Mouse (Mus musculus): ENCODE data around the gene Lhx2. TPM values are rescaled to one million over a fixed set of nuclear protein-coding genes. Genes with fewer than 3 reads are reported as not detected.

Lhx2 gene
- polyA plus RNA-seq, 1 experiment from 2014 or later = 19.6 TPM

DNA sequence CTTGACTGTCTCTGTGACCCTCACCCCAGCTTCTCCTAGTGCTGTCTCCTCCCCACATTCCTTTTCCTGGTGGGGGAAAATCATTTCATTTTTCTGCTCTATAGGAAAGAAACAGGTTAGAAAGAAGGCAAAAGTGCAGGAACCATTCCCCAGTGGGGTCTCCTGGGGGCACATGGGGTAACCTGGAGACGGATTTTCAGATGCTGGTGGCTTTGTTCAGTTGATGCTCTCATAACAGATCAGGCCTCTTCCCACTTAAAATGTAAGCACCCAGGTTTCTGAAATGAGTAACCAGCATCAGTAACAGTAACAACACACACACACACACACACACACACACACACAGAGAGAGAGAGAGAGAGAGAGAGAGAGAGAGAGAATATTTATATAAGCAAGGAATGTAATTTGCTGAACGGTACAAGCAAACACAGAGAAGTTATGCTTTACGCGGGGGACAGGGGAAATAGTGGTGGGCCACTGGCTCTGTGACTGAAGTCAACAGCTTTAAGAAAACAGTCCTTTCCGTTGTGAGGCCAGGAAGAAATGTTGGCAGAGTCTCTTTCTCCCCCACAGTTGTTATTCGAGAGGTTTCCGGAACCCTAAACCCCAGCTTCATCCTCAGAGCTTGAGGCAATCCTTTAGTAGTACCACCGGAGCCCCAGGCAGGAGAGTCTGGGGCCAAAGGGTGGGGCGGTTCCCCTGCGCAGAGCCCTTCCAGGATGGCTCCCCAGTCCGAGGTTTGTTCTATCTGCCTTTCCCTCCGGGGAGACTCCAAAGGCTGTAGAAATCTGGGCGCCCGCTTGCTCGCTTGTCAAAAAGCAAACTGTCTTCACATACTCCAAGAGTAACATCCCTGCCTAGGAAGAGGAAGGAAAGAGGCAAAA lies 8.0 kb downstream of the Lhx2 start:
- no peak overlapping the region for H3K9ac ChIP-seq
- H3K4me1 ChIP-seq = peaks cover 38% of the 10 kb centered on the region
- H3K27ac ChIP-seq (replicated peaks) = no peak overlapping the region
- H3K4me3 ChIP-seq (replicated peaks) = peak overlapping the region; percentile 36
- 3% methylated on average over 15 of the region's 15 CpGs for WGBS
- no peaks in the 10 kb centered on the region for H3K36me3 ChIP-seq
- ATAC-seq (ENCODE audit: insufficient number of reproducible peaks, low FRiP score, low TSS enrichment, low read depth) = no peak
- H3K4me2 ChIP-seq (replicated peaks) = peak overlapping the region; percentile 51
- H3K9me3 ChIP-seq (replicated peaks) = no peaks in the 10 kb centered on the region
- H3K27me3 ChIP-seq = peaks cover 97% of the 10 kb centered on the region

DNA sequence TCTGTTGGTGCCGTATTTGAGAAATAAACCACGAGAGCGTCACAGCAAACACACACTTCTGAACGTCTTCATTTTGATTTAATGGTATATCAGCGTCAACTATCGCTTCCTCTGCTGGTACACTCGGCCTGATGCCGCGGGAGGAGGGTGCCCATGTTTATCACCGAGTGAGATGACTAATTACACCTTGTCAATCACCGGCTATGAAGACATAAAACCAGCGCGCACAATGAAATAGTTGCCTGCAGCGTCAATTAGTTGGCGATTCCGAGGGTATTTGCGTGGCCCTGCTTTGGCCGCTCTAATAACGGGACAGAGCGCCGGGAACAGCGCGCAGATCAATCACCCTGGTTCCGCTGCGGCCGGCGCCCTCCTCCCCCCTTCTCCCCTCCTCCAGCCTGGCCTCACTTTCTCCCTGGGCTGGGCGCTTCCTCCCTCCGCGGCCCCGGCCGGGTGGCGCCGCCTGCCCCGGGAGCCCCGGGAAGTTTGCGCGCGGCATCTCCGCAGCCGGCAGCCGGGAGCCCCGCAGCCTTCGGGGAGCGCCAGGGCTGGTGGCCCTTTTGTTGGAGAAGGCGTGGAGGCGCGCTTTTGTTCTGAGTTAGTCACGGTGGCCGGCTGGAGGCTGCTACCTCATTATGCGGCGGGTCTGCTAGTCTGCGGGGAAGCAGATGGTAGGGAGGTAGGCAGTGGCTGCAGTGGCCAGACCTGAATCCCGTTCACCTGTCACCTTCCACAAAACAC lies 8.9 kb downstream of the Lhx2 start:
- Histone ChIP-seq H3K4me1 (peaks cover 41% of the 10 kb centered on the region), H3K9me3 (replicated peaks) (no peaks in the 10 kb centered on the region), H3K27ac (replicated peaks) (no peak overlapping the region), H3K36me3 (no peaks in the 10 kb centered on the region), H3K9ac (no peak overlapping the region), H3K4me3 (replicated peaks) (peak overlapping the region; percentile 36), H3K4me2 (replicated peaks) (peak overlapping the region; percentile 51), H3K27me3 (peaks cover 98% of the 10 kb centered on the region)
- ATAC-seq (ENCODE audit: insufficient number of reproducible peaks, low FRiP score, low TSS enrichment, low read depth) = no peak
- under 1% methylated on average over 54 of the region's 54 CpGs for WGBS

DNA sequence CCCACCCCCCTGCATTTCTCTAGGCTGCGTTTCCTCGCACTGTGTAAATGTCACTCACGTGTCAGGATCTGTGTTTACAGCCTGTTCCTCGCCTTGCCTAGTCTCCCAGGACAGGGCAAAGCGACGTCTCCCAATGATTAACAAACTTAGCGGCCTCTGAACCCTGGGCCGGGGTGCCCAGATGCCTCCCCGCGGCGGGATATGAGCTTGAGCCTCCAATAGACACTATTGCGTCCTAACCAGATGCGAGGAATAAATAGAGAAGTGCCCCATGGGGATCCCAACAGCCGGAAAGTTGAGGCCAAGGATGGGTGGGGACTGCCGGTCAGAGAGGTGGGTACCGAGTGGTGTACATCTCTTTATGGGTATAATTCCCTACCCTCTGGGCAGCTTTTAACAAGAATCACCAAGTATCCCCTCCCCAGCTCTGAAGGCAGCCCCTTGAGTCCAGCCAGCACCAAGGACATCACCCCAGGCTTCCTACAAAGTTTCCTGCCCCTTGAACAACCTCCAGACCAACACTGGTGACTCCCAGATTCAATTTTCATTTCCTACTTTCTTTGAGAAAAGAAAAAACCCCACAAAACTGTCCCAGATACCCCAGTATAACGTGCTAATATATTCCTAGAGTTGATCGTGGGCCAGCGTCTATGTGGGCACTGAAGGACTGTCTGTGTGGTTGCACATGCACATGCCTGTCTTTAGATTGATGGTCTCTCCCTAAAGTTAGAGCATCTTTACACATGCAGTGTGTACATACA lies 9.8 kb downstream of the Lhx2 start:
- H3K9me3 ChIP-seq (replicated peaks) = no peaks in the 10 kb centered on the region
- WGBS = 7% methylated on average over 19 of the region's 19 CpGs
- no peak overlapping the region for H3K9ac ChIP-seq
- peaks cover 99% of the 10 kb centered on the region for H3K27me3 ChIP-seq
- H3K4me3 ChIP-seq (replicated peaks) = 0 out of 2 replicates have a peak overlapping the region, but pooled peaks have one; percentile 36
- H3K4me2 ChIP-seq (replicated peaks) = peak overlapping the region; percentile 51; the same call in 1 of the 2 replicates
- no peak overlapping the region for H3K27ac ChIP-seq (replicated peaks)
- peaks cover 41% of the 10 kb centered on the region for H3K4me1 ChIP-seq
- ATAC-seq (ENCODE audit: insufficient number of reproducible peaks, low FRiP score, low TSS enrichment, low read depth) = no peak
- no peaks in the 10 kb centered on the region for H3K36me3 ChIP-seq

DNA sequence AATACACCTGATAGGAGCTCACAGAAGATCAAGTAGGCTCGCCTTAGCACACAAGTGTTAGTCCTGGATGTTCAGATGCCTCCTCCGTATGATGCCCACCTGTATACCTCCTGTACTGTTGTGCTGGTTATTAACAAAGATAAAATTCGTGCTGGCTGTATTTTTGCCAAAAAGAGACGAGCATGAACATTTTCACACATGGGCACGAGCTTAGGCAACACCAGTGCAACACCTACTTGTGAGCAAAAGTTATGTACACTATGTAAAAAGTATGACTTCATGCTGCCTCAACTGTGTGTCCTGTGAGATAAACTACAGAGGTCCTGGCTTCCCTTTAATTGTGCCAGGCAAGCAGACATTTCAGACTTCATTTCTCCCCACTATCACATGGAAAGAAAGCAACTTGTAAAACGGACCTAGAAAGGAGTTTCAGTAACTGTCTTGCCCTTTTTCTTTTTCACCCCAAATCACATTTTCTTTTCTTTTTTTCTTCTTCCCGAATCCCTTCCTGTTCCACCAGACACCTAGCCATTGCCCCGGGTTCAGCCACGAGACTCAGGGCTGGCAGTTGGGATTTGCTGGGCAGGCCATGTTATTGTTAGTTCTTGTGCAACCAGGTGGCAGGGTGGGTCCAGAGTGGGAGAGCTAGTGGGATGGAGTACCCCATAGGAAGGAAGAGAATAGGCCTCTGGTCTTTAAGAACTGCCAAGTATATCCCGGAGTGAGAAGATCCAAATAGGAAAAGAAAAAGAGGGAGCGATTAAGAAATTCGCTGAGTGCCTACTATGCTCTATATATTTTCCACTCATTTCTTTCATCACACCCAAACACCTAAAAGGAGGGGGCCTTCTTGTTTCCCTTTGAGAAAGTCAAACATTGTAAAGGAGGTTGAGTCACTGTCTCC lies 10.6 kb downstream of the Lhx2 start:
- H3K4me1 ChIP-seq = peaks cover 47% of the 10 kb centered on the region

DNA sequence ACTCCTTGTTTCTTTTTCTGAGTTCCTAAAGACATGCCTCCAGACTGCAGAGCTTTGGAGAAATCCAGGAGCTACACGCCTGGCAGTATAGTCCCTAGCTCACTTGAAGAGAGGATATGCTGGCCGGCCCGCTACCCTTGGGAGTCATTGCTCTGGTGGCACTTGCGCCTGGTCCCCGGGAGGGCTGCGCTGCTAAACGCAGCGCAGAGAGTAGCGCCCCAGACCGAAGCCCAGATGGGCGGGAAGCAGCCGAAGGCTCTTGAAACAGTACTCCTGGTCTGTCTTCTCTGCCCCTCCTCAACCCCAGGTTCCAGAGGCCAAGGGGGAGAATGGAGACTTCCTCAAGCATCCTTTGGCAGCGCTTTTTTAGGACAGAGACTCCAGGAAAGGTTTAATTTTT lies 11.3 kb downstream of the Lhx2 start:
- no peaks in the 10 kb centered on the region for H3K9me3 ChIP-seq (replicated peaks)
- peak overlapping the region; percentile 89 for H3K4me2 ChIP-seq (replicated peaks)
- peaks cover 53% of the 10 kb centered on the region for H3K4me1 ChIP-seq
- H3K27ac ChIP-seq (replicated peaks) = peak overlapping the region; percentile 1; the same call in 1 of the 2 replicates
- under 1% methylated on average over 13 of the region's 13 CpGs for WGBS
- peaks cover 100% of the 10 kb centered on the region for H3K27me3 ChIP-seq
- H3K4me3 ChIP-seq (replicated peaks) = peak overlapping the region; percentile 48
- no peaks in the 10 kb centered on the region for H3K36me3 ChIP-seq
- no peak for ATAC-seq (ENCODE audit: insufficient number of reproducible peaks, low FRiP score, low TSS enrichment, low read depth)
- no peak overlapping the region for H3K9ac ChIP-seq

More for the DNA sequence above, 10.6 kb downstream of the Lhx2 start:
- peak overlapping the region; percentile 48 for H3K4me3 ChIP-seq (replicated peaks)
- H3K9ac ChIP-seq = no peak overlapping the region
- peaks cover 100% of the 10 kb centered on the region for H3K27me3 ChIP-seq
- no peaks in the 10 kb centered on the region for H3K36me3 ChIP-seq
- 9% methylated on average over 12 of the region's 12 CpGs for WGBS
- no peaks in the 10 kb centered on the region for H3K9me3 ChIP-seq (replicated peaks)
- 0 out of 2 replicates have a peak overlapping the region, but pooled peaks have one; percentile 1 for H3K27ac ChIP-seq (replicated peaks)
- no peak for ATAC-seq (ENCODE audit: insufficient number of reproducible peaks, low FRiP score, low TSS enrichment, low read depth)
- peak overlapping the region; percentile 89 for H3K4me2 ChIP-seq (replicated peaks)

DNA sequence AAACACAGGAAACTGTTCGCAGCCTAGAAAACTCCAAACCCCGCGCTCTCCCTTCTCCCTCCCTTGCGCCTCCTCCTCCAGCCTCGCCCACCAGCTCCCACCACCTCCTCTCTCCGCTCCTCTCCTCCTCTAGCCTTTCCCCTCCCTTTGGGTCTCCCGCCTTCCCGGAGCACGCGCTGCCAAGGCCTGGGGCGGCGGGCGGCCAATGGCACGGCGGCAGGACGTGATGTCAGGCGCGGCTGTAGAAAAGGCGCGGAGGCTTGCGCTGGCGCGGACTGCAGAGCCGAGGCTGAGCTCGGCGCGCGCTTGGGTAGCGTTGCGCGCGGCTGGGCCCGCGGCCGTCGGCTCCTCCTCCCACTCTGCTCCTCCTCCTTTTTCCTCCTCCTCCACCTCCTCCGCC lies 11.7 kb downstream of the Lhx2 start:
- peak; percentile 91 for ATAC-seq (ENCODE audit: insufficient number of reproducible peaks, low FRiP score, low TSS enrichment, low read depth)
- 0% methylated on average over 36 of the region's 37 CpGs for WGBS
- no peaks in the 10 kb centered on the region for H3K36me3 ChIP-seq
- H3K4me3 ChIP-seq (replicated peaks) = peak overlapping the region; percentile 48
- H3K4me1 ChIP-seq = peaks cover 53% of the 10 kb centered on the region
- no peak overlapping the region for H3K9ac ChIP-seq
- peak overlapping the region; percentile 1; the same call in 1 of the 2 replicates for H3K27ac ChIP-seq (replicated peaks)
- no peaks in the 10 kb centered on the region for H3K9me3 ChIP-seq (replicated peaks)
- H3K27me3 ChIP-seq = peaks cover 99% of the 10 kb centered on the region
- H3K4me2 ChIP-seq (replicated peaks) = peak overlapping the region; percentile 89

DNA sequence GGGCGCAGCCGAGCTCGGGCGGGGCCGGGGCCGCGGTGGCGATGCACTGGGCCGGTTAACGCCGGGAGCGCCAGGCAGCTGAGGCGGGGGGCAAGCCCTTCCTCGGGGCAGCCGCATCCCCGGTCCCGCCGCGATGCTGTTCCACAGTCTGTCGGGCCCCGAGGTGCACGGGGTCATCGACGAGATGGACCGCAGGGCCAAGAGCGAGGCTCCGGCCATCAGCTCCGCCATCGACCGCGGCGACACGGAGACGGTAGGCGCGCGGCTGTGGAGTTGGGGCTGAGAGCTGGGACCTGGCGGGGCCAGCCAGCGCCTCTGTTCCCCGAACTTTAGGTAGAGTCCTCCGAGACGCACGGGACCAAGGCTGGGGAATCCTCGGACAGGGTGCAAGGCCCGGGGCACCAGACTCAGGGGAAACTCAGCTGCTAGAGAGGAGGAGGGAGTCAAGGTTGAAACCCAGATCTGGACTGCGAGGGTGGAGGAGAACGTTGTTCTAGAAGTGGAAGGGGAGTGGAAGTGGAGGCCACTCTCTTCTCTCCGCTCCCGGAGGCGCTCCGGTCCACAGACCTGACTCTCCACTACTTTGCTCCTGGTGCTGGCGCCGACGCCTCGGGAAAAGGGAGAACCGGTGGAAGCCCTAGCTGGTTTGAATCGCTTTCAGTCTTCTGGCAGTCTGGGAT lies 12.7 kb downstream of the Lhx2 start:
- Histone ChIP-seq H3K4me1 (peaks cover 60% of the 10 kb centered on the region), H3K4me2 (replicated peaks) (peak overlapping the region; percentile 89), H3K27ac (replicated peaks) (no peak overlapping the region), H3K4me3 (replicated peaks) (peak overlapping the region; percentile 48), H3K9me3 (replicated peaks) (no peaks in the 10 kb centered on the region), H3K27me3 (peaks cover 99% of the 10 kb centered on the region), H3K36me3 (no peaks in the 10 kb centered on the region), H3K9ac (0 out of 2 replicates have a peak overlapping the region, but pooled peaks have one; percentile 16)
- under 1% methylated on average over 54 of the region's 57 CpGs for WGBS
- no peak for ATAC-seq (ENCODE audit: insufficient number of reproducible peaks, low FRiP score, low TSS enrichment, low read depth)

DNA sequence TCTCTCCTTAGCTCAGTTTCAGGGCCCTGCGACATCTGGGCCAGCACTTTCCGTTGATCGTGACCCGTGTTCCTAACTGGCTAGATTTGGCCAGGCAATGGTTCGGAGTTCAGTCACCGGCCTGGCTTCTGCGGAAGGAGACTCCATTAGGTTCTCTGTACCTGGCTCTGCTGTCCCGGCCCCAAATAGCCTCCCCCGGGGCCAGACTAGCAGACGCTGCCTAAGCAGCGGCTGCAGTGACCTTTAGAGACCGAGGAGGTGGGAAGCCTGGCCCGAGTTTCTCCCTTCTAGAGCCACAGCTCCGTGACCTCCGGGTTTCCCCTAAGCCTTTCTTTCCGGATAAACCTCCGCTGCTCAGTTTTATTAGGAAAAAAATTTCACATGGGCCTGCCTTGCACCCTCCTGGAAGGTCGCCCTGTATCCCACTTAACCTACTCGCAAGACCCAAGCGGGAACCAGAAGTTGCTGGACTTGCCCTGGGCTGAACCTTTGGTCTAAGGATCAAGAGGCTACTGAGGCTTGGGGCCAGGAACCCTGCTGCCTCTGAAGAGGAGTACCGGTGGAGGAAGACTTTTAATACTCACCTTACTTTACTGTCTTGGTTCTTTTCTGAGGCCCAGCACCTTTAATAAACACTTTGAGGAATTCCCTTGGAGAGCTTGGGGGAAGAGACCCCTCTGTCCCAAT lies 13.4 kb downstream of the Lhx2 start:
- H3K4me3 ChIP-seq (replicated peaks) = peak overlapping the region; percentile 48
- WGBS = 10% methylated on average over 21 of the region's 21 CpGs
- H3K27ac ChIP-seq (replicated peaks) = no peak overlapping the region
- H3K9me3 ChIP-seq (replicated peaks) = no peaks in the 10 kb centered on the region
- no peak for ATAC-seq (ENCODE audit: insufficient number of reproducible peaks, low FRiP score, low TSS enrichment, low read depth)
- H3K27me3 ChIP-seq = peaks cover 98% of the 10 kb centered on the region
- peaks cover 59% of the 10 kb centered on the region for H3K4me1 ChIP-seq
- no peak overlapping the region for H3K9ac ChIP-seq
- peak overlapping the region; percentile 89; the same call in 1 of the 2 replicates for H3K4me2 ChIP-seq (replicated peaks)
- no peaks in the 10 kb centered on the region for H3K36me3 ChIP-seq

DNA sequence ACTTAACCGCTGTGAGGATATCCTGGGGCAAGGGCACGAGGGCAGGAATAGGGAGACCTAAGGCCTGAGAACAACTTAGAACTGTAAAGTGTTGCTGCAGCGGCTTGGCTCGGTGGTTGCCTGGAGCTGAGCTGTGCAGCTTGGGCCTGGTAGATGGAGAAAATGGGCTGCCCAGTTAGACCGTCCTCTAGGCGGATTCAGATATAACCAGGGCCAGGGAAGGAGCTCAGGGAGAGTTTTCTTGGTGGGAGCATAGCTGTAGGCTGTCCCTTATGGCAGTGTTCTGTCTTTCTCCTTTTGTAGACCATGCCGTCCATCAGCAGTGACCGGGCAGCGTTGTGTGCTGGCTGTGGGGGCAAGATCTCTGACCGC lies 13.9 kb downstream of the Lhx2 start:
- Histone ChIP-seq H3K27me3 (peaks cover 98% of the 10 kb centered on the region), H3K36me3 (no peaks in the 10 kb centered on the region), H3K9me3 (replicated peaks) (no peaks in the 10 kb centered on the region), H3K4me3 (replicated peaks) (peak overlapping the region; percentile 48), H3K27ac (replicated peaks) (no peak overlapping the region), H3K4me2 (replicated peaks) (no peak overlapping the region), H3K9ac (no peak overlapping the region), H3K4me1 (peaks cover 54% of the 10 kb centered on the region)
- WGBS = 21% methylated on average over 10 of the region's 10 CpGs
- no peak for ATAC-seq (ENCODE audit: insufficient number of reproducible peaks, low FRiP score, low TSS enrichment, low read depth)

Data from embryonic facial prominence, embryonic 15.5 days (tissue).